Mouse (Mus musculus) kidney, adult 2 months (tissue): ENCODE measurements at regions not wholly inside any gene's neighbourhood (a gene's known extent, or its start where the extent isn't known, plus 50 kb on each side); places are given as distances from the start of the nearest gene placed in this dataset.

Experiments used
- DNase-seq: peaks from one replicate; pipeline ENCODE4 v3.0.0; 2021
- H3K27ac ChIP-seq: fragments of 200-500 bp; 2 replicates; pipeline ENCODE4 v1.5.1; 2012; ENCODE audit warnings: low read depth, low read length, control low read depth, inconsistent platforms; ENCODE audit not compliant: insufficient read depth
- H3K27me3 ChIP-seq: fragments of 200-500 bp; replicated peaks from 2 replicates; pipeline ENCODE4 v1.6.1; 2012; ENCODE audit warnings: mild to moderate bottlenecking, moderate library complexity, low read length, inconsistent platforms; ENCODE audit not compliant: control insufficient read depth, insufficient read depth
- H3K36me3 ChIP-seq: fragments of 200-500 bp; 2 replicates; pipeline ENCODE4 v1.6.1; 2012; ENCODE audit warnings: mild to moderate bottlenecking, moderate library complexity, low read length, inconsistent platforms; ENCODE audit not compliant: control insufficient read depth, insufficient read depth
- H3K4me1 ChIP-seq: fragments of 200-500 bp; 2 replicates; pipeline ENCODE4 v1.6.1; 2011; ENCODE audit warnings: low read length; ENCODE audit not compliant: control insufficient read depth, insufficient read depth
- H3K4me3 ChIP-seq: fragments of 200-500 bp; 2 replicates; pipeline ENCODE4 v1.5.1; 2011; ENCODE audit warnings: mild to moderate bottlenecking, low read depth, low read length, control low read depth; ENCODE audit not compliant: insufficient read depth
- CTCF ChIP-seq: fragments of 200-500 bp; conservative IDR thresholded peaks from 2 replicates; pipeline ENCODE4 v1.5.1; 2011; ENCODE audit warnings: low read depth, mild to moderate bottlenecking, control low read depth, low read length, moderate library complexity, mixed read lengths; ENCODE audit not compliant: insufficient read depth, insufficient read length
- POLR2A ChIP-seq: fragments of 200-500 bp; IDR thresholded peaks from one replicate; pipeline ENCODE4 v1.6.1; 2011; ENCODE audit warnings: low read depth, low read length, control low read depth
- WGBS: fragments of 180-500 bp; shearing (Covaris S2); methylation state at CpG from one replicate; pipeline ENCODE4 v1.1.7; 2018; 5-methylcytosine and 5-hydroxymethylcytosine counted together

DNA sequence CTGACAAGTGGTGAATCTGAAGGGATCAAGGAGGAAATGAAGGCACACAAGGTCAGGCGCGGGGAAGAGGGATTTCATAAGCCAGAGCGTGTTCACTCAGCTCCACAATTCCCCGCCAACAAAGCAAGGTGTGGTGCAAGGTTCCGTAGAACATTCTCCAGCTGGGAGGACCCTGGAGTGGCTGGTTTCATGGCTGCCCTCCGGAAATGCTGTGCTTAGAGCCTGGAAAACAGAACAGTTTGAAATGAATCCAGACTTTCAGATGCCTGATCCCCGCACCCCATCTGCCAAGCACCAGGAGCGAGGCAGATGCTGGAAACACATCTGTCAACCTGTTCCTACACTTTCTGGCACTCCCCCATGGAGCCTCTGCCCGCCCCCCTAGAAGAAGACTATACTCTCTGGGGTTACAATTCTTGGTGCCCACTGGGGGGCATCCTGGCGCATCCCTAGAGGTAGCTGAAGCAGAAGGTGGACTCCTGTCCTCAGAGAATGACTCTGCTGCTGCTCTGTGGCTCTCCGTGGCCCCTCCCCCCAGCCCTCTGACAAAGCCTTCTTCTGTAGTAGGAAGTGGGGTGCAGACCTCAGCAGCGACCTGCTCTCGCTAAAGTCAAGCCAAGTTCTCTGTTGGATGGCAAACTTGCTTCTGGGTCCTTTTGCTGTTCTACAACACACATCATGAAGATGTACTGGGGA, 54.5 kb upstream of the Mafb start:
- no peak for DNase-seq
- Histone ChIP-seq H3K27me3 (no peaks in the 10 kb centered on the region), H3K27ac (no peak overlapping the region), H3K4me3 (no peak overlapping the region), H3K36me3 (no peaks in the 10 kb centered on the region), H3K4me1 (no peaks in the 10 kb centered on the region)
- TF ChIP-seq POLR2A (no peak), CTCF (0 out of 2 replicates have a peak, but pooled peaks have one; percentile 22)
- 19% methylated on average over 13 of the region's 13 CpGs for WGBS

- TF ChIP-seq POLR2A (no peak), CTCF (no peak)
Measured at GRCm38 (mm10) chr2:160424491-160424890, 57.6 kb upstream of the Mafb start.

DNA sequence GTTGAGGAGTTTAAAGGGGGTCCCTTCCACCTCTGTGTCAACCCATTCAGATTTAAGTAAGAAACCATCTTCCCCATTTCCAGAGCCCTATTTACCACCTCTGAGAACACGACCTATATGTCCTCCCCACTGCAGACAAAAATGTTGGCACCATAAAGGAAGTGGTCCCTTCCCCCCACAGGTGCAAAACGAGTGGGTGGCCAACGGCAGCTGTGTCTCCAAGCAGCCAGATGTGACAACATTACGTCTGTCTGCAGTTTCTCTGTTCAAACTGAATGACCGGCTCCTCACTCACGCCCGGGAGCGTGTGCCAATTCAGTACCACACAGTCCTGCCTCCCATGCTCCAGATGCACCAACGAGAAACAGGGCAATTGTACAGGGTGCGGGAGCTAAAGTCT, 60.6 kb upstream of the Mafb start:
- WGBS, result 49% methylated on average over 10 of the region's 10 CpGs
- no peak overlapping the region for H3K27ac ChIP-seq
- no peaks in the 10 kb centered on the region for H3K4me1 ChIP-seq
- H3K4me3 ChIP-seq, result no peak overlapping the region
- no peak for TF ChIP-seq POLR2A
- TF ChIP-seq CTCF, result no peak
- no peaks in the 10 kb centered on the region for H3K36me3 ChIP-seq
- DNase-seq, result no peak
- no peaks in the 10 kb centered on the region for H3K27me3 ChIP-seq

More at GRCm38 (mm10) chr2:160424491-160424890, 57.6 kb upstream of the Mafb start:
- DNase-seq, result no peak
- Histone ChIP-seq H3K36me3 (no peaks in the 10 kb centered on the region), H3K4me1 (no peaks in the 10 kb centered on the region), H3K4me3 (no peak overlapping the region), H3K27ac (no peak overlapping the region), H3K27me3 (no peaks in the 10 kb centered on the region)
- WGBS, result 92% methylated on average over 7 of the region's 7 CpGs

DNA sequence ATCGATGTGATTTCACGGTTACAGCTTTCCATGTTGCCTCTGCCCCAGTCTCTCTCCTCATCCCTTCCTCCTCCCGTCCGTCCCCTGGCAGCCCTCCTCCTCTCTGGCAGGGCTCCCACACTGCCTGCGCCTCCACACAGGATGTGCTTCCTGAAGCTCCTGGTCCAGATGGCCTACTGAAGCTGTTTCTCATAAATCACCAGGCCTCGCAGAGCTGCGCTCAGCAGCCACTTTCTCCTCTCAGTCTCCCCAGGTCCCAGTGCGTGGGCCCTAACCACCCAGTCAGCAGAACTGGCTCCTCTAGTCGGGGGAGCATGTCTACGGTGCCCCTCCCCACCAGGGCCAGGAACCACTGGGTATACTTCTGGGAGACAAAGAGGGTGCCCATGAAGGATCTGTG, 66.4 kb upstream of the Mafb start:
- peak; percentile 73 for DNase-seq
- WGBS, result 25% methylated on average over 10 of the region's 10 CpGs
- TF ChIP-seq CTCF, result no peak
- TF ChIP-seq POLR2A, result no peak
- H3K27me3 ChIP-seq, result no peaks in the 10 kb centered on the region
- no peaks in the 10 kb centered on the region for H3K4me1 ChIP-seq
- no peak overlapping the region for H3K4me3 ChIP-seq
- H3K27ac ChIP-seq, result no peak overlapping the region
- H3K36me3 ChIP-seq, result no peaks in the 10 kb centered on the region

- H3K4me1 ChIP-seq, result no peaks in the 10 kb centered on the region
- H3K36me3 ChIP-seq, result no peaks in the 10 kb centered on the region
- DNase-seq, result no peak
- WGBS, result 82% methylated on average over 5 of the region's 5 CpGs
- no peak overlapping the region for H3K4me3 ChIP-seq
- H3K27me3 ChIP-seq, result no peaks in the 10 kb centered on the region
- no peak overlapping the region for H3K27ac ChIP-seq
- no peak for TF ChIP-seq CTCF
- TF ChIP-seq POLR2A, result no peak
Measured at GRCm38 (mm10) chr2:160434701-160435100, 67.8 kb upstream of the Mafb start.

DNA sequence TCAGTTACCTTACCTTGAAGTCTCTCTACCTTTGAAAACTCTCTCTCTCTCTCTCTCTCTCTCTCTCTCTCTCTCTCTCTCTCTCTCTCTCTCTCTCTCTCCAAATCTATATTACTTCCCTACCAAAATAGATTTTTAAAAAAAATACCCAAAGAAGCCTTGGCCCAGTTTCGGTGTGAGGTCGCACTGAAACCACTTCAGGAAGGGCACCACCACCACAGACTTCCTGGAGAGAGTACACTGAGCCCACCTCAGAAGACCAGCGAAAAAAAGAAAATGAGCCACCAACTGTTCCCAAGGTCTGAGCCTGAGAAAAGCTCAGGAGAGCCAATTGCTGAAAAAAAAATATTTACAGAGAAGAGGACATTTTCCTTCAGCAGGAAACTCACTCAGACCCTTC, 68.8 kb upstream of the Mafb start:
- Histone ChIP-seq H3K36me3 (no peaks in the 10 kb centered on the region), H3K27ac (no peak overlapping the region), H3K27me3 (no peaks in the 10 kb centered on the region), H3K4me3 (no peak overlapping the region), H3K4me1 (no peaks in the 10 kb centered on the region)
- TF ChIP-seq POLR2A (no peak), CTCF (no peak)
- DNase-seq, result no peak
- WGBS, result 74% methylated on average over 3 of the region's 3 CpGs

DNA sequence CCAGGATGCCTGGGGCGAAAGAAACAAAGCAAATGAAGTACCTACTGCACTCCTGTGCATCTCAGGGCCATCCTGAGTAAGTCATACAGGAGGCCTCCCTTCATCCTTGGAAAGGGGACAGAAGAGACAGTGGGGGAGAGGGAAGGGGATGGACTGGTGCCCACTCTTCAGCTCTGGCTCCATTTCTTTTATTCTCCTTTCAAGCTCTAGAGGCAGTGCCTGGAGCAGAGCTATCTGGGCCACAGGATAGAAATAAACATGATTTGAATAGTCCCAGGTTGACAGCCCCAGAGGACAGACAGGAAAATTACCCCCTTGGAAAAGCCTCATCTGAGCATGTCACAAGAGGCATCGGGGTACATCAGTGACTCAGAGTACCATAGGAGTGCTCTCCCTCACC, 72.2 kb upstream of the Mafb start:
- no peak for DNase-seq
- TF ChIP-seq POLR2A, result no peak
- TF ChIP-seq CTCF, result no peak
- H3K27me3 ChIP-seq, result no peaks in the 10 kb centered on the region
- no peak overlapping the region for H3K4me3 ChIP-seq
- H3K4me1 ChIP-seq, result no peaks in the 10 kb centered on the region
- no peak overlapping the region for H3K27ac ChIP-seq
- H3K36me3 ChIP-seq, result no peaks in the 10 kb centered on the region
- WGBS, result 93% methylated on average over 2 of the region's 2 CpGs

DNA sequence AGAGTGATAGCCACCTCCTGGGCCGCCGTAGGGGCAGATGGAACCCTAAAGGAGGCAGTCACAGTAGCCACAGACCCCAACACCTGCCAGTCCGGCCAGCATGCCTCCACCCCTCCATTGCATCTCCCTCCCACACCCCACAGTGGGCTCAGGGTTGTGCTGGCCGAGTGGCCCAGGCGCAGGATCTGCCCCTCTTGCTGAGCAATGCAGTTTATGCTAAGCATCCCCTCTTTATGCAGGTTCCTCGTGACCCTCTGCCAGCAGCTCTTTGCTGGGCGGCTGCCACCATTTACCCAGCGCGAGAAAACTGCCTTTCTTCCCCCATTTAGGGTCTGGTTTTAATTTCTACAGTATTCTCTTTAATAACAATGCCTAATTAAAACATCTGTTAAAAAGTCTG, 73.4 kb upstream of the Mafb start:
- TF ChIP-seq POLR2A (no peak), CTCF (no peak)
- Histone ChIP-seq H3K4me1 (no peaks in the 10 kb centered on the region), H3K27me3 (no peaks in the 10 kb centered on the region), H3K4me3 (no peak overlapping the region), H3K36me3 (no peaks in the 10 kb centered on the region), H3K27ac (no peak overlapping the region)
- DNase-seq, result no peak
- WGBS, result 91% methylated on average over 9 of the region's 9 CpGs
